Mouse (Mus musculus) liver, adult 10 weeks (tissue): ENCODE data around the gene Imp3. TPM values are rescaled to one million over a fixed set of nuclear protein-coding genes. Genes with fewer than 3 reads are reported as not detected.

Experiments
- polyA plus RNA-seq: library from polyadenylated mRNA; stranded (reverse); fragments of 350-450 nt; fragmentation: Illumina TruSeq; extraction: RNeasy Lipid Tissue Mini Kit (QIAGEN cat#74804); gene quantifications from one replicate; pipeline ENCODE4 v1.2.3, GENCODE M21; 2014; ENCODE audit warnings: low read depth, low replicate concordance

The Imp3 gene
- polyA plus RNA-seq, result 32.2 TPM

GRCm38 (mm10) chr9:56937223-56938160 is at the start of gene Imp3:
TSS of gene Imp3 (plus strand) at chr9:56937475.

DNA sequence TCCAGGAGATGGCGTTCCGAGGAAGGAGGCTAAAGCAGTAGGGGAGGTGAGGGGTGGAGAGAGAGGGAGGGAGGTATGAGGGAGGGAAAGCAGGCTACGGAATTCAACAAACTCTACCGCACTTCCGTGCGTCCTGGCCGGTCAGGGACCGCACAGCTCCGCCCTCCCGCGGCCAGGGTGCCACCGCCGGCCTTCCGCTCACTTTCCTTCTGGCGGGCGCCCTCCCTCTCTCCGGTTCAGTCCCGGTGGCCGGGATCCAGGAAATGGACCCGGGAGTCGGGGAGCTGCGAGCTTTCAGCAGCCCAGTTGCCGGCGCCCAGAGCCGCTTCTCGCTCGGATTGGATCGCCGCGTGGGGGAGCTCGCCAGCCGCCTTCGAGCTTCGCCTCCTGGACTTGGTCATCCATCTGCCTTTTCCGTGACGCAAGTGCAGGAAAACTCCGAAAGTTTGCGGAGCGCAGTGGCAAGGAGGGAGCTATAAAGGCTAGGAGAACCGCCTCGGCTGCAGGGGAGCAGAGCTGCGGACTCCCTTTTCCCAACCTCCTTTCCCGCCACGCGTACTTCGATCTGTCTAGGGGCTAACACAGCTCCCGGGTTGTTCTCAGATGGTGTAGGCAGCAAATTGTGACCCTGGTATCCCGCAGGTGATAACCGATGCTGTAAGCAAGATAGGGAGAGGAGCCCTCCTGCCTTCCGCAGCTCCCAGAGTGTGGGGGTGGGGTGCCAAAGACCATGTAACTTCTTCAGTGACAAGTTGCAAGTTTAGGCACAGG is 9.0 kb upstream of the Imp3 start, which contains the start of gene Snx33:
Gene Snx33 (minus strand): TSS at position 331 of the 771 bp plus-strand sequence.

GRCm38 (mm10) chr9:56950414-56951400 is 13.4 kb downstream of the Imp3 start, which contains the start of gene Snupn:
TSS of gene Snupn (plus strand) at chr9:56950878.

Other genes starting within 250 kb of the Imp3 start
- not detected for gene Lingo1, start 141.0 kb upstream of the Imp3 start, polyA plus RNA-seq
- not detected for gene Odf3l1, start 72.8 kb upstream of the Imp3 start, polyA plus RNA-seq
- gene Cspg4, start 72.4 kb upstream of the Imp3 start, polyA plus RNA-seq, result not detected
- gene Snx33, start 9.1 kb upstream of the Imp3 start, polyA plus RNA-seq, result 3.2 TPM
- gene Snupn, start 13.4 kb downstream of the Imp3 start, polyA plus RNA-seq, result 7.3 TPM
- gene Ptpn9, start 57.4 kb downstream of the Imp3 start, polyA plus RNA-seq, result 17.7 TPM
- gene Sin3a, start 134.6 kb downstream of the Imp3 start, polyA plus RNA-seq, result 11.2 TPM
- 6.0 TPM for gene Man2c1, start 193.2 kb downstream of the Imp3 start, polyA plus RNA-seq
- 1.7 TPM for gene Neil1, start 210.8 kb downstream of the Imp3 start, polyA plus RNA-seq
- gene Commd4, start 220.9 kb downstream of the Imp3 start, polyA plus RNA-seq, result 9.2 TPM